Comparison of ENCODE assay signal across 16 mouse cellular contexts in genomic region chr7:133029496-133030047, GRCm38 (mm10).
"Had no signal": no experiment of that assay in that cellular context is flagged by ENCODE, and none has a peak within 500 bp of the region (broad histone marks: within the 10 kb centered on the region; RNA-seq: fewer than 3 reads in every experiment).

No protein-coding gene starts in this region.

- DNase-seq: kidney, postnatal 14 days; lung, adult 2 months; lung, postnatal 36 days; midbrain, embryonic 14.5 days; spleen, adult 18-20 months; thymus, adult 2 months; thymus, postnatal 36 days had no signal

- H3K4me3 ChIP-seq: kidney, embryonic 15.5 days; left cerebral cortex, adult 2 months; limb, embryonic 10.5 days; liver, embryonic 15.5 days; midbrain, embryonic 10.5 days; myocyte; neural tube, embryonic 12.5 days had no signal

- ATAC-seq: lung, postnatal 0 days had no signal

- H3K27me3 ChIP-seq: kidney, embryonic 15.5 days; liver, embryonic 15.5 days; neural tube, embryonic 12.5 days had no signal

- H3K27ac ChIP-seq: kidney, embryonic 15.5 days; left cerebral cortex, adult 2 months; limb, embryonic 10.5 days; liver, embryonic 15.5 days; midbrain, embryonic 10.5 days; neural tube, embryonic 12.5 days had no signal

- H3K4me2 ChIP-seq: kidney, embryonic 15.5 days; liver, embryonic 11.5 days; liver, embryonic 15.5 days; neural tube, embryonic 12.5 days had no signal

- H3K36me3 ChIP-seq: liver, embryonic 15.5 days; neural tube, embryonic 12.5 days had no signal

- H3K9ac ChIP-seq: kidney, embryonic 15.5 days; liver, embryonic 15.5 days; neural tube, embryonic 12.5 days had no signal

- H3K9me3 ChIP-seq: kidney, embryonic 15.5 days; limb, embryonic 10.5 days; liver, embryonic 15.5 days; midbrain, embryonic 10.5 days; neural tube, embryonic 12.5 days had no signal
